Mouse (Mus musculus) erythroblast, embryonic 14.5 days (primary cell): ENCODE measurements at regions not wholly inside any gene's neighbourhood (a gene's known extent, or its start where the extent isn't known, plus 50 kb on each side); places are given as distances from the start of the nearest gene placed in this dataset.

Experiments used
- GATA1 ChIP-seq: IDR thresholded peaks from 2 replicates; pipeline ENCODE4 v1.6.1; 2012; ENCODE audit warnings: low read length, inconsistent platforms, mixed read lengths
- TAL1 ChIP-seq: IDR thresholded peaks from 3 replicates; pipeline ENCODE4 v1.6.1; 2012; ENCODE audit warnings: low read length, inconsistent platforms, mixed read lengths

- TF ChIP-seq GATA1: no peak
- TF ChIP-seq TAL1: no peak
These were observed 435.9 kb downstream of the 1190002N15Rik start for GRCm38 (mm10) chr9:94101958-94102357.
